Mouse (Mus musculus) myocyte (in vitro differentiated cells): ENCODE results near the gene Mybbp1a.

Source experiments
- MAX ChIP-seq: IDR thresholded peaks from one replicate; pipeline ENCODE4 v1.6.1; 2011; ENCODE audit warnings: low read depth, mild to moderate bottlenecking, control low read depth
- TCF12 ChIP-seq: IDR thresholded peaks from one replicate; pipeline ENCODE4 v1.6.1; 2011; ENCODE audit warnings: mild to moderate bottlenecking, control low read depth; ENCODE audit not compliant: poor library complexity, insufficient read depth, severe bottlenecking

- TF ChIP-seq MAX: no peak
- TF ChIP-seq TCF12: no peak
Observed at GRCm38 (mm10) chr11:72496066-72496465, 54.9 kb downstream of the Mybbp1a start.
